Mouse (Mus musculus) bone marrow, adult 2 months (tissue): Measurements from ENCODE around the gene Ccnl1. TPM values are rescaled to one million over a fixed set of nuclear protein-coding genes. Genes with fewer than 3 reads are reported as not detected.

Experiments
- H3K27ac ChIP-seq: fragments of 200-500 bp; 2 replicates; pipeline ENCODE4 v1.5.1; 2012; ENCODE audit warnings: low read depth, mild to moderate bottlenecking, control low read depth, inconsistent platforms, low read length; ENCODE audit not compliant: control insufficient read depth, poor library complexity, insufficient read depth
- H3K4me1 ChIP-seq: fragments of 200-500 bp; 2 replicates; pipeline ENCODE4 v1.6.1; 2011; ENCODE audit warnings: low read length; ENCODE audit not compliant: control insufficient read depth, insufficient read depth
- H3K4me3 ChIP-seq: fragments of 200-500 bp; replicated peaks from 2 replicates; pipeline ENCODE3; 2011; ENCODE audit warnings: mild to moderate bottlenecking, low read depth, low read length, control low read depth; ENCODE audit not compliant: control insufficient read depth
- CTCF ChIP-seq: fragments of 200-500 bp; IDR thresholded peaks from 2 replicates; pipeline ENCODE4 v1.5.1; 2011; ENCODE audit warnings: low read length, control low read depth; ENCODE audit not compliant: control insufficient read depth, insufficient read depth
- POLR2A ChIP-seq: fragments of 200-500 bp; IDR thresholded peaks from 2 replicates; pipeline ENCODE4 v1.6.1; 2011; ENCODE audit warnings: low read depth, mild to moderate bottlenecking, control low read depth, low read length, borderline replicate concordance; ENCODE audit not compliant: control insufficient read depth
- whole genome bisulfite sequencing: fragments of 180-500 bp; shearing (Covaris S2); methylation state at CpG from one replicate; pipeline ENCODE4 v1.1.7; 2018; 5-methylcytosine and 5-hydroxymethylcytosine counted together
- polyA plus RNA-seq: library from polyadenylated mRNA; stranded (reverse); fragments of >200 nt; gene quantifications from 2 replicates; pipeline ENCODE4 v1.2.4, GENCODE M21; 2011; ENCODE audit warnings: low replicate concordance; ENCODE audit not compliant: missing spikeins, insufficient read depth, insufficient read length

Ccnl1 gene
- polyA plus RNA-seq = 97.4 and 133 TPM in 2 replicates

DNA sequence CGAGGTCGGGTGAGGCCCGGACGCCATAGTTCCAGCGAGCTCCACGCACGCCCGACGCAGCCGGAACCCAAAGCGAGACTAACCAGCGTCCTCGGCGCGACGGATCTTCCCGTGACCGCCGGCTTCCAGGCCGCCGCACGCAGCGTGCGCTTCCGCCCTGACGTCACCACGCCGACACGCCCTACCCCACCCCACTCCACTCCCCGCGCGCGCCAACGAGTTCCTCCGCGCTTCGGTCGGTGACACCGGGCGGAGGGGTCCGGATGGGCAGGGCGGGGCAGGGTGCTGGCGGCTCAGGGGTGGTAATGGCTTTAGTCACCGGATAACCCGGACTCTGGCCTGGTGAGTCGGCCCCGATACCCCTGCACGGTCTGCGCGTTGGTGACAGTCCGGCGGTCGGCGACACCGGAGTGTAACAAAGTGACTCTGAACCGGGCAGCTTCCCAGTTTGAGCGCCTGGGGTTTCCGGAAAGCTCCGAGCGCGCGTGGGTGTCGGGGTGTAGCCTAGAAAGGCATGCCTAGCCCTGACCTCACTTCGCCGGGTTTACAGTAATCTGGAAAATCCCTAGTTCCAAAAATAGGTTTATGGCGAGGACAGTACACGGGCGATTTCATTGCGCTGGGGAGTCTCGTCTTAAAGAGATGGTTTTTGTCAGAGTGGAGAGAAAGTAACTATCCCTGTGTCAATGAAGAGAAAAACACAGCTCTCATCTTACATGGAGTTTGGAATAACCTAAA lies at the start of gene Ccnl1:
Gene Ccnl1, minus strand, starts transcription at position 148 of the 738 bp plus-strand sequence.
- TF ChIP-seq CTCF (no peak), POLR2A (peak; percentile 97)
- Histone ChIP-seq H3K4me3 (peak within 1 kb of the TSS; percentile 98), H3K27ac (peak within 1 kb of the TSS; percentile 99), H3K4me1 (no peaks in the 10 kb centered on the region; the same call in 1 of the 2 replicates)
- WGBS = under 1% methylated on average over 70 of the region's 70 CpGs

DNA sequence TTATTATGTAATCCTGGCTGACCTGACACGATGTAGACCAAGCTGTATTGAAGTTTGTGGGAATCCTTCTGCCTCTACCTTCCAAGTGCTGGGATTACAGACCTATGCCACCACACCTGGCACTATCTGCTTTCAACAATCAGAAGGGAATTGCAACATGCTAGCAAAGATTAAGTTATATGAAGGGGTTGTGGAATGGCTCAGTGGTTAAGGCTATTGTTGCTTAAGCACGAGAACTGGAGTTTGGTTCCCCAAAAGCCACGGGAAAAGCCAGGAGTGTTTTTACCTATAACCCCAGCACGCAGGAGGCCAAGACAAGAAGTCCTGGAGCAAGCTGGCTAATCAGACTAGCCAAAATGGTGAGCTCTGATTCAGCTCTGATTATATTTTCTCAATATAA lies 46.9 kb upstream of the Ccnl1 start:
- Histone ChIP-seq H3K4me3 (no peak overlapping the region), H3K27ac (no peak overlapping the region), H3K4me1 (no peaks in the 10 kb centered on the region)
- 33% methylated on average over 4 of the region's 4 CpGs for WGBS
- no peak for TF ChIP-seq POLR2A
- no peak for TF ChIP-seq CTCF

DNA sequence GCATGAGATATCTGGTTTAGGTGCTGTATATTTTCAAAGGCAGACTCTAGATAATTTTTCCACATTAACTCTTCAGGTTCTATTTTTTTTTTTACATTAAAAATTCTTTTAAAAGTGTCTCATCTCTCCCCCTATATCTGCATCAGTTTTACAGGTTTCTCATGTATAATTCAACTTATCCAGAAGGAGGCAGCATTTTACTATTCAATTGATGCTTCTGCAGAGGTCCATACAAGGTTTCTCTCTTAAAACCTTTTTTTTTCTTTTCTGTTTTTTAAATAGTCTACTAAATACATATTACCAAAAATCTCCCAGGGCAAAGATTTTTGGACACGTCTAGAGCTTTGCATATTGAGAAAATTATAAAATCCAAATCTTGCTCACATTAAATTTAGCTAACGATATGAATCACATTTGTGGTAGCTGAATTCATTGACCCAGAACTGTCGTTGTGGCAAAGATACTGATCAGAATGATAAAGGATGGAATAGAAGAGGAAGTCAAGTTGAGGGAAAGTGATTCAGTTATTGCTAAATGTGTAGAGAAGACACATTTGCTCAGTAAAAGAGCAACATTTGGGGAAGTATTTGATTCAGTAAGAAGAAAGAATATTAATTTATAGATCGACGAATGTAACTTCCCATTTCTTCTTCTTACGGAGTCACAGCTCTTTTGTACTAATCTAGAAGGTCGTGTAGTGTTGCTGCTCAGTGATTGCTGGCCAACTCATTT lies 46.3 kb upstream of the Ccnl1 start:
- no peak overlapping the region for H3K27ac ChIP-seq
- H3K4me3 ChIP-seq = no peak overlapping the region
- TF ChIP-seq CTCF (no peak), POLR2A (no peak)
- 9% methylated on average over 7 of the region's 7 CpGs for WGBS
- H3K4me1 ChIP-seq = no peaks in the 10 kb centered on the region

DNA sequence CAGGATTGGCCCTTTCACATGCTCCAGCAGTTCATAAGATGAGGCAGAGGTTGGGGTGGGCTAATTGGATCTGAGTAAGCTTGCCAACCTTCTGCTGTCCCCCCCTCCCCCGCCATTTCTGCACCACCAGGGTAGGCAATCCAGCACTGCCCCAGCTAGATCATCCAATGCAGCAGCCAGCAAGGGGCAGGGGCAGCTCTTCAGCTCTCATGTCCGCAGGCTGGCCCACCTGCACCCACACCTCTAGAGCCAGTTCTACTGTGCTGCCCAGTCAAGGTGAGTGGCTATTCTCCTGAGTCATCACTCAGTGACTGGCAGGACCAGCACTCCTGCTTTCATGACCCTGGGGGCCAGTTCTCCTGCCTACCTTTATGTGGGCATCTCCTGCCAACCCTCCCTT lies 42.4 kb upstream of the Ccnl1 start:
- Histone ChIP-seq H3K4me1 (no peaks in the 10 kb centered on the region), H3K4me3 (no peak overlapping the region), H3K27ac (no peak overlapping the region)
- TF ChIP-seq CTCF = no peak
- no peak for TF ChIP-seq POLR2A
- 82% methylated on average over 2 of the region's 2 CpGs for WGBS

DNA sequence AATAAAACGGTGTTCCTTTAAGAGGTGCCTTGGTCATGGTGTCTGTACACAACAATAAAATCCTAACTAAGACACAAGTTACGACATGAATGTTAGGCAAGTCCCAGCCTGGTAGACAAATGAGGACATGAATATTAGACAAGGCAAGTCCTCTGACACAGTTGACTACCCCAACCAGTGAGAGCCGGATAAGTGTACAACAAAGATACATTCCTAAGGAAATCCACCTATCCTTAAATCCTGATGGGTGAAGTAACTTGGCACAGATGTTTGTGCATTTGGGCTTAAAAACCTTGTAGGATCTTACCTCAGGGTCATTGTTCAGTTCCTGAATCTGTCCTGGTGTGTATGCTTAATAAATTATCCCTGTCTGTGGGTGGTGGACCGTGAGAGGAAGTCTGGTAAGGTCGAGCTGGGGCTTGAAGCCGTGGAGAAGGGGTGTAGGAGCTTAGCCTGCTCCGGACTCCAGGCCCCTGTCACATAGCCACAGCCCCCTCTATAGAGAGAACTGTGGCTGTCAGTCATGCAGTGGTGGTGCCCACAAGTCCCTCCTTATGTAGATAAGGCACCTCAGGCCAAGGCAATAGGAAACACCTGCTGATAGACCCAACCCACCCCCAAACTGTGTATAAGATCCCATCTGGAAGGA lies 39.4 kb upstream of the Ccnl1 start:
- no peak overlapping the region for H3K27ac ChIP-seq
- no peaks in the 10 kb centered on the region for H3K4me1 ChIP-seq
- no peak overlapping the region for H3K4me3 ChIP-seq
- WGBS = 27% methylated on average over 7 of the region's 7 CpGs
- TF ChIP-seq POLR2A = no peak
- no peak for TF ChIP-seq CTCF

DNA sequence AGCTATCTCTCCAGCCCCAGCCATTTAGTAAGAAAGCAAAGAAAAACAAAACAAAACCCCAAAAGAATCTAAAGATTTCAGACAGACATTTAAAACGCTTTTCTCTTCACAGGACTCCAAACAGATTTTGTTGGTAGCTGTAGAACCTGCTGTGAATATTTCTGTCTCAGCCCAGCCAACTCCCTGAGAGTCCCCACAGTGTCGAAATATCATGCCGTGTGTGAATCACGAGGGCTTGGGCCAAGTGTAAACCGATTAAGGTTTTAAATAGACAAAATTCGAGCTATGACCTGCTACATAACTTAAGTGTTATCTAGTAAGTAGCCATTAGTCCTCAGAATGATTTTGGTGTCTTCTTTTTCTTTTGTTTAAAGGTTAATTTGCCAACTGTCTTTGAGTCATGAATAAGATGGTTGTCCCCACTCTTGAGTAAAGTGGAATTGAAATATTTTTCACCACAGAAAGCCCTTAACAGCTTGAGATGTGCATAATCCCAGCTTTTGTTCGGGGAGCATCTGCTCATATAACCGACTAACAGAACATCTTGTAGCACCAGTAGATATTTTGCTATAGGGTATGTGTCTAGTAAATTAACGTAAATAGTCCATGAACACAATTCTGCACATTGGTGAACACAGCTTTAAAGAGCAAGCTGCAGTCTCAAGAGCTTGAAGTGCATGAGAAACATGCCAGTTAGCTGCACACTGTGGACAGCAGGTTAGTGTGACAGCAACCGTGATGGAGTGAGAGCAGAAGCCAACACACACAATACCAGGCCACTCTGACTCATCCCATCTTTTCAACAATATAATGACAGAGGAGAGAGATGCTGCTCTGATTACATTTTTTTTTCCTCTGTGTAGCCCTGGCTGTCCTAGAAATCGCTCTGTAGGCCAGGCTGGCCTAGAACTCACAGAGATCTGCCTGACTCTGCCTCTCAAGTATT lies 34.6 kb upstream of the Ccnl1 start:
- H3K4me3 ChIP-seq = no peak overlapping the region
- WGBS = 71% methylated on average over 11 of the region's 11 CpGs
- H3K27ac ChIP-seq = no peak overlapping the region
- no peaks in the 10 kb centered on the region; the same call in 1 of the 2 replicates for H3K4me1 ChIP-seq
- TF ChIP-seq POLR2A (no peak), CTCF (no peak)

DNA sequence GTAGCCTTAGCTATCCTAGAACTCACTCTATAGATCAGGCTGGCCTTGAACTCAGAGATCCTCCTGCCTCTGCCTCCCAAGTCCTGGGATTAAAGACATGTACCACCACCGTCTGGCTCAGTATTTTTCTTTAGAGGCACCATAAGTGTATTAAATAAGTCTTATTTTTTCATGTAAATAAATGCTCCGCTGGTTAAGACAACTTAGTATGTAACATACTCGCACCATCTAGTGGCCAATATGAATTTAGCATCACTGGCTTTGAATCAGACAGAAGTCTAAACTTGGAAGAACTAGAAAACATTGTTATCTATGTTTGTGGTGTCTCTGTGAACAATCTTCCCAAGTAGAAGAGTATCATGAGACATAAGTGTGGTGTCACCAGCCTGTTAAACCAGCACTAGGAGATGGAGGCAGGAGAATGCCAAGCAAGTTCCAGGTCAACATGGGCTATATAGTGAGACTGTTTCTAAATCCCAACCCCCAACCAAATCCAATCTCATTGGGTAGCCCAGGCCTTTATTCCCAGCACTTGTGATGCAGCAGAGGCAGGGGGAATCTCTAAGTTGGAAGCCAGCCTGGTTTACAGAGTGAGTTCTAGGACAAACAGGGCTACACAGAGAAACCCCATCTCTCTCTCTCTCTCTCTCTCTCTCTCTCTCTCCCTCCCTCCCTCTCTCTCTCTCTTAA lies 33.1 kb upstream of the Ccnl1 start:
- 1% methylated on average over 3 of the region's 3 CpGs for WGBS
- Histone ChIP-seq H3K27ac (no peak overlapping the region), H3K4me3 (peak overlapping the region; percentile 20), H3K4me1 (no peaks in the 10 kb centered on the region; the same call in 1 of the 2 replicates)
- TF ChIP-seq CTCF = no peak
- no peak for TF ChIP-seq POLR2A
